Mouse (Mus musculus): ENCODE measurements around the gene Kcnk4. TPM values are rescaled to one million over a fixed set of nuclear protein-coding genes. Genes with fewer than 3 reads are reported as not detected.
"Not testable (repeated sequence)": the region's sequence is repeated elsewhere in the genome, so short reads cannot be mapped to it uniquely, and the experiment has no call there.

Gene Kcnk4
- polyA plus RNA-seq, 1 experiment from 2014 or later: 1.4 TPM

- Histone ChIP-seq H3K4me1 (peaks cover 26% of the 10 kb centered on the region), H3K4me2 (replicated peaks) (peak overlapping the region; percentile 70), H3K9ac (no peak overlapping the region), H3K27ac (replicated peaks) (no peak overlapping the region), H3K27me3 (no peaks in the 10 kb centered on the region), H3K9me3 (replicated peaks) (no peaks in the 10 kb centered on the region), H3K4me3 (replicated peaks) (peak overlapping the region; percentile 66), H3K36me3 (peaks cover 35% of the 10 kb centered on the region)
- no peak for ATAC-seq (ENCODE audit: insufficient number of reproducible peaks, low FRiP score, low TSS enrichment, low read depth)
- 83% methylated on average over 19 of the region's 19 CpGs for WGBS
These were observed 22.9 kb downstream of the Kcnk4 start for GRCm38 (mm10) chr19:6911101-6912074.

GRCm38 (mm10) chr19:6910306-6910705, 24.0 kb downstream of the Kcnk4 start:
- peak overlapping the region; percentile 70 for H3K4me2 ChIP-seq (replicated peaks)
- H3K9me3 ChIP-seq (replicated peaks); H3K27me3 ChIP-seq: not testable (repeated sequence)
- peaks cover 44% of the 10 kb centered on the region for H3K36me3 ChIP-seq
- H3K4me3 ChIP-seq (replicated peaks): peak overlapping the region; percentile 66
- H3K27ac ChIP-seq (replicated peaks): peak overlapping the region; percentile 99
- peak; percentile 43; the same call in 1 of the 2 replicates for ATAC-seq (ENCODE audit: insufficient number of reproducible peaks, low FRiP score, low TSS enrichment, low read depth)
- WGBS: under 1% methylated on average over 29 of the region's 30 CpGs
- peaks cover 26% of the 10 kb centered on the region for H3K4me1 ChIP-seq
- peak overlapping the region; percentile 63 for H3K9ac ChIP-seq

GRCm38 (mm10) chr19:6909507-6910289, 24.6 kb downstream of the Kcnk4 start, which contains the start of the genes Trmt112 and Prdx5:
Gene Trmt112, plus strand, starts transcription at chr19:6909698.
Gene Prdx5, minus strand, starts transcription at chr19:6910106.
- peak within 1 kb of the TSS; percentile 99 for H3K27ac ChIP-seq (replicated peaks)
- peaks cover 26% of the 10 kb centered on the region for H3K4me1 ChIP-seq
- no peaks in the 10 kb centered on the region for H3K27me3 ChIP-seq
- H3K9ac ChIP-seq: peak within 1 kb of the TSS; percentile 63
- peak; percentile 94 for ATAC-seq (ENCODE audit: insufficient number of reproducible peaks, low FRiP score, low TSS enrichment, low read depth)
- H3K9me3 ChIP-seq (replicated peaks): no peaks in the 10 kb centered on the region
- H3K4me2 ChIP-seq (replicated peaks): peak within 1 kb of the TSS; percentile 70
- H3K36me3 ChIP-seq: peaks cover 50% of the 10 kb centered on the region
- under 1% methylated on average over 65 of the region's 65 CpGs for WGBS
- H3K4me3 ChIP-seq (replicated peaks): peak within 1 kb of the TSS; percentile 66

- WGBS: 3% methylated on average over 11 of the region's 11 CpGs
- Histone ChIP-seq H3K4me2 (replicated peaks) (peak overlapping the region; percentile 70), H3K4me1 (peaks cover 26% of the 10 kb centered on the region)
These were observed 25.3 kb downstream of the Kcnk4 start for GRCm38 (mm10) chr19:6909021-6909420.

GRCm38 (mm10) chr19:6907811-6908540, 26.3 kb downstream of the Kcnk4 start:
- H3K4me1 ChIP-seq: peaks cover 26% of the 10 kb centered on the region
- no peaks in the 10 kb centered on the region for H3K9me3 ChIP-seq (replicated peaks)
- peak overlapping the region; percentile 66 for H3K4me3 ChIP-seq (replicated peaks)
- H3K9ac ChIP-seq: 0 out of 2 replicates have a peak overlapping the region, but pooled peaks have one; percentile 28
- 75% methylated on average over 7 of the region's 7 CpGs for WGBS
- H3K27ac ChIP-seq (replicated peaks): no peak overlapping the region; the same call in 1 of the 2 replicates
- no peaks in the 10 kb centered on the region for H3K27me3 ChIP-seq
- H3K4me2 ChIP-seq (replicated peaks): peak overlapping the region; percentile 70
- peaks cover 46% of the 10 kb centered on the region for H3K36me3 ChIP-seq
- no peak for ATAC-seq (ENCODE audit: insufficient number of reproducible peaks, low FRiP score, low TSS enrichment, low read depth)

More at GRCm38 (mm10) chr19:6909021-6909420, 25.3 kb downstream of the Kcnk4 start:
- no peak for ATAC-seq (ENCODE audit: insufficient number of reproducible peaks, low FRiP score, low TSS enrichment, low read depth)
- peak overlapping the region; percentile 66 for H3K4me3 ChIP-seq (replicated peaks)
- H3K27ac ChIP-seq (replicated peaks): peak overlapping the region; percentile 99
- H3K27me3 ChIP-seq: no peaks in the 10 kb centered on the region
- H3K9ac ChIP-seq: peak overlapping the region; percentile 63
- peaks cover 53% of the 10 kb centered on the region for H3K36me3 ChIP-seq
- no peaks in the 10 kb centered on the region for H3K9me3 ChIP-seq (replicated peaks)

- H3K9me3 ChIP-seq (replicated peaks): no peaks in the 10 kb centered on the region
- WGBS: 86% methylated on average over 8 of the region's 8 CpGs
- no peak overlapping the region for H3K4me3 ChIP-seq (replicated peaks)
- H3K36me3 ChIP-seq: peaks cover 37% of the 10 kb centered on the region
- H3K27me3 ChIP-seq: no peaks in the 10 kb centered on the region
- peaks cover 26% of the 10 kb centered on the region for H3K4me1 ChIP-seq
- no peak for ATAC-seq (ENCODE audit: insufficient number of reproducible peaks, low FRiP score, low TSS enrichment, low read depth)
- H3K27ac ChIP-seq (replicated peaks): no peak overlapping the region
- no peak overlapping the region for H3K4me2 ChIP-seq (replicated peaks)
- H3K9ac ChIP-seq: no peak overlapping the region
These were observed 27.2 kb downstream of the Kcnk4 start for GRCm38 (mm10) chr19:6907094-6907493.

- Histone ChIP-seq H3K27me3 (no peaks in the 10 kb centered on the region), H3K9me3 (replicated peaks) (no peaks in the 10 kb centered on the region), H3K9ac (no peak overlapping the region), H3K36me3 (peaks cover 28% of the 10 kb centered on the region), H3K4me2 (replicated peaks) (no peak overlapping the region), H3K27ac (replicated peaks) (no peak overlapping the region), H3K4me3 (replicated peaks) (no peak overlapping the region), H3K4me1 (peaks cover 19% of the 10 kb centered on the region)
- ATAC-seq (ENCODE audit: insufficient number of reproducible peaks, low FRiP score, low TSS enrichment, low read depth): no peak
- 83% methylated on average over 3 of the region's 3 CpGs for WGBS
These were observed 28.1 kb downstream of the Kcnk4 start for GRCm38 (mm10) chr19:6906199-6906598.

GRCm38 (mm10) chr19:6905498-6906159, 28.7 kb downstream of the Kcnk4 start:
- Histone ChIP-seq H3K9ac (no peak overlapping the region), H3K27me3 (no peaks in the 10 kb centered on the region), H3K4me3 (replicated peaks) (no peak overlapping the region), H3K36me3 (peaks cover 26% of the 10 kb centered on the region), H3K27ac (replicated peaks) (no peak overlapping the region), H3K9me3 (replicated peaks) (no peaks in the 10 kb centered on the region), H3K4me2 (replicated peaks) (no peak overlapping the region), H3K4me1 (peaks cover 15% of the 10 kb centered on the region)
- no peak for ATAC-seq (ENCODE audit: insufficient number of reproducible peaks, low FRiP score, low TSS enrichment, low read depth)
- 87% methylated on average over 11 of the region's 11 CpGs for WGBS

- H3K27ac ChIP-seq (replicated peaks): no peak overlapping the region
- peaks cover 26% of the 10 kb centered on the region for H3K36me3 ChIP-seq
- peaks cover 15% of the 10 kb centered on the region for H3K4me1 ChIP-seq
- no peak overlapping the region for H3K9ac ChIP-seq
- no peaks in the 10 kb centered on the region for H3K27me3 ChIP-seq
- WGBS: 84% methylated on average over 2 of the region's 2 CpGs
- no peaks in the 10 kb centered on the region for H3K9me3 ChIP-seq (replicated peaks)
- no peak overlapping the region for H3K4me3 ChIP-seq (replicated peaks)
- H3K4me2 ChIP-seq (replicated peaks): no peak overlapping the region
- no peak for ATAC-seq (ENCODE audit: insufficient number of reproducible peaks, low FRiP score, low TSS enrichment, low read depth)
These were observed 29.5 kb downstream of the Kcnk4 start for GRCm38 (mm10) chr19:6904846-6905245.

- Histone ChIP-seq H3K27ac (replicated peaks) (no peak overlapping the region), H3K4me3 (replicated peaks) (no peak overlapping the region), H3K4me1 (peaks cover 8% of the 10 kb centered on the region), H3K9me3 (replicated peaks) (no peaks in the 10 kb centered on the region), H3K9ac (no peak overlapping the region), H3K36me3 (peaks cover 26% of the 10 kb centered on the region), H3K4me2 (replicated peaks) (no peak overlapping the region), H3K27me3 (no peaks in the 10 kb centered on the region)
- 100% methylated on average over 1 of the region's 1 CpGs for WGBS
- ATAC-seq (ENCODE audit: insufficient number of reproducible peaks, low FRiP score, low TSS enrichment, low read depth): no peak
These were observed 31.3 kb downstream of the Kcnk4 start for GRCm38 (mm10) chr19:6903031-6903430.
